In the genomic region with DNA sequence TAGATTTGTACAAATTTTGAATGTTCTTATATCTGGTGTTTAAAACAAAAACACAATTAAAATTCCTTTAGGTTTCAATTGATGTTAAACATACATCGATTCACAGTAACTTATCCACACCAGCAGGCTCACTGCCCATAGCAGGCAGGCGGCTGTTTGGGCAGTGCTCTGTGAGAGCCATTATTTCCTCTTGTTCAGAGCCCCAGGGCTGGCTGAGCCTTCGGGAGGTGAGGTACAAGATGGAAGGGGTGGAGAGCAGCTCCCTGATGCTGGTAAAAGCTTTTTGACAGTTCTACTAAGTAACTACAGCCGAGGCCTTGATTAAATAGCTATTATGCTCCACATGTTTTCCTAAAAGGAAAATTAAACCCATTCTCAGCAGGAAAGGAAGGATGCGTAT, we compare ENCODE assay signal across 17 mouse cellular contexts.
A peak's percentile ranks its signal among the peaks of the same experiment; 100 is the strongest.
DNase-seq lines count a peak whose midpoint lies in the region; ATAC-seq and TF ChIP-seq lines count a peak whose summit lies in the region.
"Had no signal": no experiment of that assay in that cellular context is flagged by ENCODE, and none has a peak within 500 bp of the region (broad histone marks: within the 10 kb centered on the region; RNA-seq: fewer than 3 reads in every experiment).

No protein-coding gene starts in this region.

- H3K36me3 ChIP-seq in hindbrain, embryonic 15.5 days = no peaks in the 10 kb centered on the region
- no peaks in the 10 kb centered on the region for H3K36me3 ChIP-seq in hindbrain, embryonic 14.5 days (replicated peaks; ENCODE audit: control insufficient read depth, insufficient read depth)
- H3K36me3 ChIP-seq in embryonic facial prominence, embryonic 11.5 days (replicated peaks; ENCODE audit: control insufficient read depth, insufficient read depth, low read depth, low read length) = no peaks in the 10 kb centered on the region
- no peaks in the 10 kb centered on the region for H3K36me3 ChIP-seq in limb, embryonic 11.5 days (ENCODE audit: control insufficient read depth, insufficient read depth, low read length)
- H3K36me3 ChIP-seq: hindbrain, embryonic 13.5 days; stomach, embryonic 15.5 days had no signal

- H3K9ac ChIP-seq in hindbrain, embryonic 15.5 days = no peak overlapping the region
- H3K9ac ChIP-seq in hindbrain, embryonic 14.5 days = no peak overlapping the region
- no peak overlapping the region for H3K9ac ChIP-seq in embryonic facial prominence, embryonic 11.5 days (replicated peaks; ENCODE audit: low read length)
- no peak overlapping the region; the same call in 1 of the 2 replicates for H3K9ac ChIP-seq in limb, embryonic 11.5 days (ENCODE audit: low read length)
- H3K9ac ChIP-seq: hindbrain, embryonic 13.5 days; liver, postnatal 0 days; stomach, embryonic 15.5 days had no signal

- WGBS in hindbrain, embryonic 15.5 days = 54% methylated on average over 5 of the region's 5 CpGs
- WGBS in hindbrain, embryonic 14.5 days = 56% methylated on average over 5 of the region's 5 CpGs
- WGBS in embryonic facial prominence, embryonic 11.5 days = 33% methylated on average over 5 of the region's 5 CpGs
- WGBS in limb, embryonic 11.5 days = 20% methylated on average over 5 of the region's 5 CpGs

- TF ChIP-seq CTCF in brain, embryonic 14.5 days (IDR thresholded peaks at IDR 0.05; ENCODE audit: borderline replicate concordance, extremely low read depth, insufficient read depth, insufficient read length) = no peak

- no peak for ATAC-seq in hindbrain, embryonic 15.5 days (ENCODE audit: low FRiP score, low read depth)
- ATAC-seq in hindbrain, embryonic 14.5 days (ENCODE audit: low FRiP score) = no peak
- no peak for ATAC-seq in embryonic facial prominence, embryonic 11.5 days (replicated peaks; ENCODE audit: insufficient number of reproducible peaks, low FRiP score, low TSS enrichment, low read depth)
- ATAC-seq in limb, embryonic 11.5 days (ENCODE audit: insufficient number of reproducible peaks, low FRiP score, low TSS enrichment, low read depth) = no peak
- ATAC-seq: liver, postnatal 0 days; midbrain, embryonic 16.5 days had no signal

- no peaks in the 10 kb centered on the region for H3K9me3 ChIP-seq in hindbrain, embryonic 15.5 days
- H3K9me3 ChIP-seq in hindbrain, embryonic 14.5 days (ENCODE audit: control insufficient read depth, low read length) = no peaks in the 10 kb centered on the region
- no peaks in the 10 kb centered on the region for H3K9me3 ChIP-seq in embryonic facial prominence, embryonic 11.5 days (replicated peaks; ENCODE audit: control insufficient read depth, low read length)
- H3K9me3 ChIP-seq in limb, embryonic 11.5 days (ENCODE audit: control insufficient read depth, low read length) = no peaks in the 10 kb centered on the region
- H3K9me3 ChIP-seq: hindbrain, embryonic 13.5 days; stomach, embryonic 15.5 days had no signal

- H3K27ac ChIP-seq in hindbrain, embryonic 15.5 days (replicated peaks) = 0 out of 2 replicates have a peak overlapping the region, but pooled peaks have one; percentile 8
- H3K27ac ChIP-seq in hindbrain, embryonic 14.5 days = no peak overlapping the region
- no peak overlapping the region for H3K27ac ChIP-seq in embryonic facial prominence, embryonic 11.5 days (replicated peaks; ENCODE audit: low read depth, low read length)
- H3K27ac ChIP-seq in limb, embryonic 11.5 days (replicated peaks; ENCODE audit: low read depth, low read length) = peak overlapping the region; percentile 64; the same call in 1 of the 2 replicates
- H3K27ac ChIP-seq: hindbrain, embryonic 13.5 days had no signal

- no peaks in the 10 kb centered on the region for H3K27me3 ChIP-seq in hindbrain, embryonic 15.5 days
- H3K27me3 ChIP-seq in hindbrain, embryonic 14.5 days (ENCODE audit: control insufficient read depth, insufficient read depth, low read length) = no peaks in the 10 kb centered on the region
- no peaks in the 10 kb centered on the region for H3K27me3 ChIP-seq in embryonic facial prominence, embryonic 11.5 days (ENCODE audit: control insufficient read depth, insufficient read depth, low read length)
- H3K27me3 ChIP-seq in limb, embryonic 11.5 days (ENCODE audit: control insufficient read depth, insufficient read depth, low read length) = no peaks in the 10 kb centered on the region
- H3K27me3 ChIP-seq: hindbrain, embryonic 13.5 days; stomach, embryonic 15.5 days had no signal

- peaks cover 9% of the 10 kb centered on the region for H3K4me1 ChIP-seq in hindbrain, embryonic 15.5 days (replicated peaks)
- peaks cover 22% of the 10 kb centered on the region for H3K4me1 ChIP-seq in hindbrain, embryonic 14.5 days (replicated peaks; ENCODE audit: control insufficient read depth, insufficient read depth, low read length)
- H3K4me1 ChIP-seq in embryonic facial prominence, embryonic 11.5 days (ENCODE audit: control insufficient read depth, insufficient read depth, low read length) = no peaks in the 10 kb centered on the region
- peaks cover 16% of the 10 kb centered on the region for H3K4me1 ChIP-seq in limb, embryonic 11.5 days (ENCODE audit: control insufficient read depth, insufficient read depth, low read length)

- no peak overlapping the region for H3K4me3 ChIP-seq in hindbrain, embryonic 15.5 days
- H3K4me3 ChIP-seq in hindbrain, embryonic 14.5 days (replicated peaks; ENCODE audit: low read length) = no peak overlapping the region
- no peak overlapping the region for H3K4me3 ChIP-seq in embryonic facial prominence, embryonic 11.5 days (ENCODE audit: low read depth, low read length)
- H3K4me3 ChIP-seq in limb, embryonic 11.5 days (ENCODE audit: low read depth, low read length) = no peak overlapping the region
- H3K4me3 ChIP-seq: hindbrain, embryonic 13.5 days; stomach, embryonic 15.5 days had no signal

- DNase-seq in hindbrain, embryonic 14.5 days (ENCODE audit: low spot score) = no peak
- peak; percentile 33 for DNase-seq in brain, embryonic 14.5 days (ENCODE audit: low read depth)
- DNase-seq in embryonic facial prominence, embryonic 11.5 days (ENCODE audit: low spot score) = peak; percentile 45
- DNase-seq in limb, embryonic 11.5 days (ENCODE audit: low spot score) = peak; percentile 54
- DNase-seq in layer of hippocampus, adult 9-11 months = no peak
- DNase-seq in B cell, adult 2 months = no peak
- DNase-seq: cerebellum, adult 9-10 months; gastrocnemius, postnatal 14 days; heart, postnatal 14 days; kidney, adult 2 months; kidney, postnatal 36 days; liver, postnatal 0 days; lung, postnatal 14 days had no signal

- TF ChIP-seq POLR2A in brain, embryonic 14.5 days (IDR thresholded peaks at IDR 0.05; ENCODE audit: borderline replicate concordance, extremely low read depth, insufficient read depth, insufficient read length, poor library complexity, severe bottlenecking) = no peak

- no peak overlapping the region for H3K4me2 ChIP-seq in hindbrain, embryonic 15.5 days
- no peak overlapping the region for H3K4me2 ChIP-seq in hindbrain, embryonic 14.5 days (replicated peaks)
- no peak overlapping the region for H3K4me2 ChIP-seq in embryonic facial prominence, embryonic 11.5 days (ENCODE audit: low read depth, low read length)
- H3K4me2 ChIP-seq in limb, embryonic 11.5 days (ENCODE audit: low read depth, severe bottlenecking) = no peak overlapping the region
- H3K4me2 ChIP-seq: hindbrain, embryonic 13.5 days; stomach, embryonic 15.5 days had no signal

Comparison
In these comparisons a context has a peak if more than half of its experiments do, and no peak if none do; other contexts are left out.
1. H3K27ac ChIP-seq: peak in hindbrain, embryonic 15.5 days (single experiment) and limb, embryonic 11.5 days (single experiment); none in hindbrain, embryonic 14.5 days (single experiment) and embryonic facial prominence, embryonic 11.5 days (single experiment).
2. DNase-seq: peak in brain, embryonic 14.5 days (single experiment), embryonic facial prominence, embryonic 11.5 days (single experiment) and limb, embryonic 11.5 days (single experiment); none in hindbrain, embryonic 14.5 days (single experiment), layer of hippocampus, adult 9-11 months (single experiment) and B cell, adult 2 months (0 of 2).